Mouse (Mus musculus) erythroblast, embryonic 14.5 days (primary cell): Measurements from ENCODE around the gene Trabd. TPM values are rescaled to one million over a fixed set of nuclear protein-coding genes. Genes with fewer than 3 reads are reported as not detected.

Experiments
- H3K27me3 ChIP-seq: 2 replicates; pipeline ENCODE4 v1.6.1; 2012; ENCODE audit warnings: inconsistent platforms; ENCODE audit not compliant: control insufficient read depth
- H3K36me3 ChIP-seq: 2 replicates; pipeline ENCODE4 v1.6.1; 2012; ENCODE audit warnings: mild to moderate bottlenecking, inconsistent platforms; ENCODE audit not compliant: control insufficient read depth
- H3K4me1 ChIP-seq: 2 replicates; pipeline ENCODE4 v1.6.1; 2012; ENCODE audit warnings: inconsistent platforms; ENCODE audit not compliant: control insufficient read depth
- H3K4me3 ChIP-seq: replicated peaks from 2 replicates; pipeline ENCODE3; 2012; ENCODE audit warnings: moderate library complexity, mild to moderate bottlenecking, inconsistent platforms
- H3K9me3 ChIP-seq: 2 replicates; pipeline ENCODE4 v1.6.1; 2012; ENCODE audit warnings: low read length, inconsistent platforms, mixed read lengths; ENCODE audit not compliant: control insufficient read depth
- GATA1 ChIP-seq: IDR thresholded peaks from 2 replicates; pipeline ENCODE4 v1.6.1; 2012; ENCODE audit warnings: low read length, inconsistent platforms, mixed read lengths
- TAL1 ChIP-seq: IDR thresholded peaks from 3 replicates; pipeline ENCODE4 v1.6.1; 2012; ENCODE audit warnings: low read length, inconsistent platforms, mixed read lengths
- polyA plus RNA-seq: library from polyadenylated mRNA; stranded (reverse); fragments of >175 nt; gene quantifications from 2 replicates; pipeline ENCODE4 v1.2.3, GENCODE M21; 2012

Trabd gene
- polyA plus RNA-seq, 1 experiment: 1.7 TPM

DNA sequence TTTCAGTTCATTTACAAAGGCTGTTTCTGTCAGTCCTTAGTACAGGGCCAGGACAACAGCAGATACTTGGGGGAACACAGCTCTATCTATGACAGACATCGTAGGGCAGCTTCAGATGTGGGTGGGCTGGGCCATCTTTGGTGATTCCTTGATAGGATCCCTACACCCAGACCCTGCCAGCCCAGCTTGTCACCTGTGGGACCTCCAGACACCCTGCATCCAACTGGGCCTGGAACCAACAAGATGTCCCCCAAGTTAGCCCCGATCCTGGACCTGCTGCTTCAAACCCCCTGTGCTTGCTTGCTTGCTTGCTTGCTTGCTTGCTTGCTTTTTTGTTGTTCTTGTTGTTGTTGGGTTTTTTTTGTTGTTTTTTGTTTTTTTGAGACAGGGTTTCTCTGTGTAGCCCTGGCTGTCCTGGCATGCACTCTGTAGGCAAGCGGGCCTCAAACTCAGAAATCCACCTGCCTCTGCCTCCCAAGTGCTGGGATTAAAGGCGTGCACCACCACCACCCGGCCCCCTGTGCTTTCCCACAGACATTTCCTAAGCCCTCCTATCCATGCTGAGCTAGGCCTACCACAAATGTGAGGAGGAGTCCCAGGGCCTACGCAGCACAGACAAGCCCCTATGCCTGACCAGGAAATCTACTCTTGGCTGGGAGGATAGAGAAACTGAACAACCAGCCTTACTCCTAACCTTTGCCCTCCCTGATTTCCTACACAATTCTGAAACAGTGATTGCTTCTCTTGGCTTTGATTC is 13.0 kb upstream of the Trabd start:
- H3K9me3 ChIP-seq: no peaks in the 10 kb centered on the region
- TF ChIP-seq TAL1 (no peak), GATA1 (no peak)
- H3K27me3 ChIP-seq: peaks cover 84% of the 10 kb centered on the region
- no peaks in the 10 kb centered on the region for H3K36me3 ChIP-seq
- no peaks in the 10 kb centered on the region for H3K4me1 ChIP-seq
- H3K4me3 ChIP-seq: no peak overlapping the region

DNA sequence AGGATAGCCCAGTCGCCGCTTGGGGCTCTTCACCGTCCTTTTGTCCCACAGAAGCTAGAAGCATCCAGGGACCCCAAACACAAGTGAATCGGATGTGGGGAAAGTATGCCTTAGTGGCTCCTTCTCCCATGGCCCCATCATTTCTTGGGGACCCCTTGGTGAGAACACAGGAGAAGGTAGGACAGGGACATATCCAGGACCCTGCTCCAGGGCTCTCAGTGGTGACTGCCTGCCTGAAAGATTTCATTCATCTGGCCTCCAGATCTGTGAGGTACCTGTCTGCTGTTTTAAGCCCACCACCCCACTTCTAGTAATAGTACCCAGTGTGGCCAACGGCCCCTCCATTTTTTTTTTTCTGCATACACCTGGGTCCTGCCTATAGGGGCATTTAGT is 12.4 kb upstream of the Trabd start:
- no peaks in the 10 kb centered on the region for H3K4me1 ChIP-seq
- peaks cover 86% of the 10 kb centered on the region for H3K27me3 ChIP-seq
- no peaks in the 10 kb centered on the region for H3K36me3 ChIP-seq
- no peak overlapping the region for H3K4me3 ChIP-seq
- no peaks in the 10 kb centered on the region for H3K9me3 ChIP-seq
- TF ChIP-seq TAL1: no peak
- TF ChIP-seq GATA1: peak; percentile 4; the same call in 1 of the 2 replicates

DNA sequence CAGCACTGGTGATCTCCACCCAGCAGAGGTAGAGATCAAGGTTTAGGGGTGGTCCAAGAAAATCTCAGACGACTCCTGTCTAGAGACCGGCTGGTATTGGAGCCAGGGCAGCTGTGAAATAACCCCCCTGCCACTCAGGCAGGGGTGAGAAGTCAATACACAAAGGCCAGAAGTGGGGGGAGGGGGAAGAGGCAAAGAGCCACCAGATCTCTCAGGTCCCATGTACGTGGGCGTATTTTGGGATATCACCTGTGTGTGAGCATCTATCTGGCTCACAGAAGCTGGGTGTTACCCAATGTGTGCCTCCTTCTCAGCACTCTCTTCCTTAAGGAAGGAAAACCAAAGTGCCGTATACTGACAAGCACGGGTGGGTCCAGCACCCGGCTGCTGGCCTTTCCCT is 11.9 kb upstream of the Trabd start:
- no peak overlapping the region for H3K4me3 ChIP-seq
- H3K4me1 ChIP-seq: no peaks in the 10 kb centered on the region
- no peaks in the 10 kb centered on the region for H3K36me3 ChIP-seq
- TF ChIP-seq GATA1 (no peak), TAL1 (no peak)
- H3K27me3 ChIP-seq: peaks cover 87% of the 10 kb centered on the region
- no peaks in the 10 kb centered on the region; the same call in 1 of the 2 replicates for H3K9me3 ChIP-seq

DNA sequence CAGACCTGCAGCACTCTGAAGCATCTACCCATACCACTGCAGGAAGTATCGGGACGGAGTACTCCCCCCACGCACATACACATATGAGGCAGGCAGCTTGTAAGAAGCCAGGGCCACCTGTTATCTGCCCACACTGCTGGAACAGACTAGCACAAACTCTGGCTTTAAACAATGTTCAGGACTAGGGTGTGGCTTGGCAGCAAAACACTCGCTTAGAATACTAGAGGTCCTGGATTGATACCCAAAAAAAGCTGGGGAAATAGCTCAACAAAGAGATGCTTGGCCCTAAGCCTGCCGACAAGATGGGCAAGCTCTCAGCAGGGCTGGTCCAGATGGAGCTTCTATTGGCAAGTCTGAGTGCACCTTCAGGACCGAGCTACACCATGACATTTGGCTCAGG is 11.4 kb upstream of the Trabd start:
- no peaks in the 10 kb centered on the region for H3K4me1 ChIP-seq
- H3K4me3 ChIP-seq: no peak overlapping the region
- TF ChIP-seq GATA1: no peak
- no peak for TF ChIP-seq TAL1
- peaks cover 87% of the 10 kb centered on the region for H3K27me3 ChIP-seq
- H3K9me3 ChIP-seq: no peaks in the 10 kb centered on the region; the same call in 1 of the 2 replicates
- H3K36me3 ChIP-seq: no peaks in the 10 kb centered on the region

- Histone ChIP-seq H3K4me3 (no peak overlapping the region), H3K36me3 (no peaks in the 10 kb centered on the region), H3K4me1 (no peaks in the 10 kb centered on the region), H3K27me3 (peaks cover 87% of the 10 kb centered on the region), H3K9me3 (no peaks in the 10 kb centered on the region; the same call in 1 of the 2 replicates)
- TF ChIP-seq GATA1 (no peak), TAL1 (no peak)
These were observed 10.0 kb upstream of the Trabd start for GRCm38 (mm10) chr15:89064891-89065290.

GRCm38 (mm10) chr15:89067609-89068008 is 7.3 kb upstream of the Trabd start:
- H3K9me3 ChIP-seq: no peaks in the 10 kb centered on the region; the same call in 1 of the 2 replicates
- no peak overlapping the region for H3K4me3 ChIP-seq
- TF ChIP-seq TAL1 (no peak), GATA1 (no peak)
- H3K36me3 ChIP-seq: no peaks in the 10 kb centered on the region
- no peaks in the 10 kb centered on the region for H3K4me1 ChIP-seq
- H3K27me3 ChIP-seq: peaks cover 67% of the 10 kb centered on the region

DNA sequence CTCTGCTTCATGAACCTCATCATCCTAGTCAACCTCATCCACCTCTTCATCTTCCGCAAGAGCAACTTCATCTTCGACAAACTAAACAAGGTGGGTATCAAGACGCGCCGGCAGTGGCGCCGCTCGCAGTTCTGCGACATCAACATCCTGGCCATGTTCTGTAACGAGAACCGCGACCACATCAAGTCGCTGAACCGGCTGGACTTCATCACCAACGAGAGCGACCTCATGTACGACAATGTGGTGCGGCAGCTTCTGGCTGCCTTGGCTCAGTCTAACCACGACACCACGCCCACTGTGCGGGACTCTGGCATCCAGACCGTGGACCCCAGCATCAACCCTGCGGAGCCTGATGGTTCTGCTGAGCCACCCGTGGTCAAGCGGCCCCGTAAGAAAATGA is 6.7 kb upstream of the Trabd start:
- peaks cover 63% of the 10 kb centered on the region for H3K27me3 ChIP-seq
- no peaks in the 10 kb centered on the region for H3K36me3 ChIP-seq
- H3K4me1 ChIP-seq: no peaks in the 10 kb centered on the region
- no peaks in the 10 kb centered on the region; the same call in 1 of the 2 replicates for H3K9me3 ChIP-seq
- TF ChIP-seq GATA1 (no peak), TAL1 (no peak)
- no peak overlapping the region for H3K4me3 ChIP-seq

DNA sequence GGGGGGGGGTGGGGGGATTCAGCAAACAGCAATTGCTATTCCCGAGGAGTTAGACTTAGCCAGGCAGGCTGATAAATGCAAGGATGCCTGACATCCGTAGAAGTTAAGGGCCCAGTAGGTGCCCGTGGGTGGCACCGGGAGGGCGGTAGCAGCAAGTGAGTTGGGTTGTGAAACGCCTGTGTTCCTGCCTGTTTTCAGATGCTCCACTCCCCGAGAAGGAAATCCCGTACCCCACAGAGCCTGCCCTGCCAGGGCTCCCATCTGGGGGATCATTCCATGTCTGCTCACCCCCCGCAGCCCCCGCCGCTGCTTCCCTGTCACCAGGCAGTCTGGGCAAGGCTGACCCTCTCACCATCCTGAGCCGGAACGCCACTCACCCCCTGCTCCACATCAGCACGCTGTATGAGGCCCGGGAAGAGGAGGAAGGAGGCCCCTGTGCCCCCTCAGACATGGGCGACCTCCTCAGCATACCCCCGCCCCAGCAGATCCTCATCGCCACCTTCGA is 5.5 kb upstream of the Trabd start:
- TF ChIP-seq TAL1: no peak
- no peak for TF ChIP-seq GATA1
- Histone ChIP-seq H3K27me3 (peaks cover 61% of the 10 kb centered on the region), H3K9me3 (no peaks in the 10 kb centered on the region; the same call in 1 of the 2 replicates), H3K4me1 (no peaks in the 10 kb centered on the region), H3K4me3 (no peak overlapping the region), H3K36me3 (no peaks in the 10 kb centered on the region)

GRCm38 (mm10) chr15:89070606-89071005 is 4.3 kb upstream of the Trabd start:
- H3K4me1 ChIP-seq: peaks cover 9% of the 10 kb centered on the region
- H3K4me3 ChIP-seq: no peak overlapping the region
- no peak for TF ChIP-seq GATA1
- TF ChIP-seq TAL1: no peak
- no peaks in the 10 kb centered on the region for H3K36me3 ChIP-seq
- H3K27me3 ChIP-seq: peaks cover 61% of the 10 kb centered on the region
- H3K9me3 ChIP-seq: no peaks in the 10 kb centered on the region; the same call in 1 of the 2 replicates
